Mouse (Mus musculus) lung, adult 2 months (tissue): ENCODE data around the gene 1700007K13Rik.

Source experiments
- CTCF ChIP-seq: fragments of 200-500 bp; IDR thresholded peaks from 2 replicates; pipeline ENCODE4 v1.5.1; 2011; ENCODE audit warnings: mild to moderate bottlenecking, low read length, control low read depth; ENCODE audit not compliant: insufficient read depth
- POLR2A ChIP-seq: fragments of 200-500 bp; IDR thresholded peaks from 2 replicates; pipeline ENCODE4 v1.6.1; 2011; ENCODE audit warnings: low read depth, mild to moderate bottlenecking, control low read depth, low read length, borderline replicate concordance; ENCODE audit errors: extremely low read depth

GRCm38 (mm10) chr2:28467860-28468485 is 1.8 kb upstream of the 1700007K13Rik start, which contains the start of gene Mrps2:
- peak; percentile 60 for TF ChIP-seq CTCF
- peak; percentile 58; the same call in 1 of the 2 replicates for TF ChIP-seq POLR2A
